Mouse (Mus musculus) c-Kit-positive CD71-positive TER-119-positive erythroid progenitor cells, embryonic 14.5 days (primary cell): Measurements from ENCODE around the gene Olfr136.

Experiments used
- DNase-seq: peaks from one replicate; pipeline ENCODE4 v3.0.0-alpha.2; 2013; ENCODE audit warnings: low spot score

The Olfr136 gene

GRCm38 (mm10) chr17:38329531-38329930 is at the start of gene Olfr136:
TSS of gene Olfr136 (plus strand) at chr17:38329831.
- no peak for DNase-seq

- DNase-seq = no peak
Measured at GRCm38 (mm10) chr17:38307470-38307869, 22.2 kb upstream of the Olfr136 start, which contains the start of gene Olfr137. TSS of gene Olfr137 (minus strand) at chr17:38307570.
